Mouse (Mus musculus): ENCODE results near the gene Ttc25. TPM values are rescaled to one million over a fixed set of nuclear protein-coding genes. Genes with fewer than 3 reads are reported as not detected.
A peak's percentile ranks its signal among the peaks of the same experiment; 100 is the strongest.

Ttc25 gene
- total and polyA plus RNA-seq, 2 experiments from 2014 or later, result 1.5 to 1.8 TPM

DNA sequence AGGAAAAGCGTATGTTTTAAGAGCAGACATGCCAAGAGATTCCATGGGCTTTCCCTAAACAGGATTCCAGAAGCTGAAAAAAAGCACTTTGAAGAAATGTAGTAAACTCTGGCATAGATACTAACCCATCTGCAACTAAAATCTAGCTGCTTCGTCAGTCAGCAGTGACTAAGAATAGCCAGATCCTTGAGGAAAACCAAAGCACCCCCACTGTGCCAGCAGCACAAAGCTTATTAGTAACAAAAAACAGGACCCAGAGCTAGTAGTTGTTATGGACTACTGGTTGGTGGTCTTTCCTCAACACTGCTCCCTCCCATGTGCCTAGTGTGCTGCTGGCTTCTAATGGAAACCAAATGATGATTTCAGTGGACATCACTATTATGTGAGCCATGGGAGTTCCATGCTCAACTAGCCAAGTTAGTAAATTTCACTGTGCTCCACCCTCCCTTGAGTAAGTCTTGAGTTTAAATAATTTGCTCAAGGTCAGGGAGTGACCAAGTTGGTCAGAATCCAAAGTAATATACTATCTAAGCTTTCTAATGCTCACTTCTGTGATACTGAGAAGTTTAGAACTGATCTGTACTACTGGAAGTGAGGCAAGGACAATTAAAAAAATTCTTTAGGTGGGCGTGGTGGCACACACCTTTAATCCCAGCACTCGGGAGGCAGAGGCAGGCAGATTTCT is 59.1 kb downstream of the Ttc25 start:
- no peak for DNase-seq (ENCODE audit: low spot score)
- Histone ChIP-seq H3K4me1 (ENCODE audit: insufficient read depth, low read length) (peaks cover 11% of the 10 kb centered on the region), H3K9ac (replicated peaks; ENCODE audit: low read length) (no peak overlapping the region), H3K27me3 (ENCODE audit: insufficient read depth, low read length) (no peaks in the 10 kb centered on the region), H3K36me3 (ENCODE audit: insufficient read depth, low read length) (peaks cover 17% of the 10 kb centered on the region; the same call in 1 of the 2 replicates), H3K9me3 (ENCODE audit: low read length) (no peaks in the 10 kb centered on the region), H3K4me2 (ENCODE audit: low read depth, low read length) (no peak overlapping the region), H3K4me3 (ENCODE audit: low read length) (no peak overlapping the region), H3K27ac (peak overlapping the region; percentile 58)
- WGBS, result 73% methylated on average over 4 of the region's 4 CpGs
- no peak for TF ChIP-seq CTCF (IDR thresholded peaks at IDR 0.05; ENCODE audit: low read depth)
- ATAC-seq, result no peak

DNA sequence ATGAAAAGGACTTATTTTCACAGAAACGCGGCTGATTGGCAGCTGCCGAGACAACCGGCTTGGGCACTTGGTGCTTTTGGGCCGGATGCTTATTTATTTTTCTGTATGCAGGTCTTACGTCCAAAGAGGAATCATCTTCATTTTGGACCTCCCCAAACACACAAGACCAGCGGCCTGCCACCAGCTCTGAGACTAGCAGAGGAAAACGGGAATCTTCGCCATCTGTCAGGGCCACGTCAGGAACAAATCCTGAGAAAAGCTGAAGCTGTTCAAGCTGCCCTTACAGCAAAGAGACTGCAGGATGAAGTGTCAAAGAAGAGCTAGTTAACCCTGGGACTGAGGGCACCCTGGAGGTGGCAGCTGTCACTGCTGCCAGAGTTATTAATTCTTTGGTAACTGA is 60.0 kb downstream of the Ttc25 start:
- Histone ChIP-seq H3K36me3 (ENCODE audit: insufficient read depth, low read length) (peaks cover 8% of the 10 kb centered on the region; the same call in 1 of the 2 replicates), H3K9me3 (ENCODE audit: low read length) (no peaks in the 10 kb centered on the region), H3K4me1 (ENCODE audit: insufficient read depth, low read length) (peaks cover 11% of the 10 kb centered on the region), H3K4me3 (ENCODE audit: low read length) (no peak overlapping the region), H3K27ac (peak overlapping the region; percentile 58; the same call in 1 of the 2 replicates), H3K4me2 (ENCODE audit: low read depth, low read length) (no peak overlapping the region), H3K27me3 (ENCODE audit: insufficient read depth, low read length) (no peaks in the 10 kb centered on the region), H3K9ac (replicated peaks; ENCODE audit: low read length) (no peak overlapping the region)
- ATAC-seq (no peak), DNase-seq (ENCODE audit: low spot score) (peak; percentile 25)
- TF ChIP-seq CTCF (IDR thresholded peaks at IDR 0.05; ENCODE audit: low read depth), result 0 out of 2 replicates have a peak, but pooled peaks have one; percentile 5
- 58% methylated on average over 10 of the region's 10 CpGs for WGBS

DNA sequence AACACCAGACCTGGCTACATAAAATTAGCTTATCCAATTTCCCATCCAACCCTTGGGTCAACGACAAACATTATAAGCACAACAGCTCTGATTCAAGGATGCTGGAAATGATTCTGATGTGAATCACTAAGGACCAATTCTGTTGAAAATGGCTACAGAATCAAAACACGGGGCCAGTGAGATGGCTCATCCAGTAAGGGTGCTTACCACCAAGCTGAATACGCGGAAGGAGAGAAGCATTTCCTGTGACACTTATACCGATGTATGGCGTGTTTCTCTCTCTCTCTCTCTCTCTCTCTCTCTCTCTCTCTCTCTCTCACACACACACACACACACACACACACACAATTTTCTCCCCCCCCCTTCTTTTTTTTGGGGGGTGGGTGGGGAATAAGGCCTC is 61.7 kb downstream of the Ttc25 start:
- Histone ChIP-seq H3K4me2 (ENCODE audit: low read depth, low read length) (no peak overlapping the region), H3K9ac (replicated peaks; ENCODE audit: low read length) (no peak overlapping the region), H3K27ac (no peak overlapping the region), H3K9me3 (ENCODE audit: low read length) (no peaks in the 10 kb centered on the region), H3K4me3 (ENCODE audit: low read length) (no peak overlapping the region), H3K4me1 (ENCODE audit: insufficient read depth, low read length) (peaks cover 11% of the 10 kb centered on the region), H3K27me3 (ENCODE audit: insufficient read depth, low read length) (no peaks in the 10 kb centered on the region), H3K36me3 (ENCODE audit: insufficient read depth, low read length) (no peaks in the 10 kb centered on the region)
- DNase-seq (ENCODE audit: low spot score) (no peak), ATAC-seq (no peak)
- WGBS, result 91% methylated on average over 6 of the region's 6 CpGs
- TF ChIP-seq CTCF (IDR thresholded peaks at IDR 0.05; ENCODE audit: low read depth), result no peak

DNA sequence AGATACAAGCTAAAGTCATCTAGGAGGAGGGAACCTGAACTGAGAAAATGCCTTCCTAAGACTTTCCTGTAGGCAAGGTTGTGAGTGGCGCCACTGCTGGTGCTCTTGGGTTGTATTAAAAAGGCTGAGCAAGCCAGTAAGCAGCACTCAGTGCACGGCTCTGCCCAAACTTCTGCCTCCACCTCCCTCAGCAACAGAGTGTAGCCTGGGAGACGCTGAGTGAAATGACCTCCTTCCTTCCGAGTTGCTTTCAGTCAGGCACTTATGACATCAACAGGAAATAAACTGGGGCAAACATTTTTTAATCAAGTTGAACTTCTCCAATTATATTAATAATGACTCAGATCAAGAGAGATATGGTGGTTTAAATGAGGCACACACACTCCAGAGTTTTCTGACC is 63.4 kb downstream of the Ttc25 start:
- WGBS, result 55% methylated on average over 4 of the region's 4 CpGs
- no peak for TF ChIP-seq CTCF (IDR thresholded peaks at IDR 0.05; ENCODE audit: low read depth)
- Histone ChIP-seq H3K9me3 (ENCODE audit: low read length) (no peaks in the 10 kb centered on the region), H3K4me3 (ENCODE audit: low read length) (no peak overlapping the region), H3K27me3 (ENCODE audit: insufficient read depth, low read length) (no peaks in the 10 kb centered on the region), H3K4me1 (ENCODE audit: insufficient read depth, low read length) (peaks cover 8% of the 10 kb centered on the region), H3K36me3 (ENCODE audit: insufficient read depth, low read length) (no peaks in the 10 kb centered on the region), H3K27ac (0 out of 2 replicates have a peak overlapping the region, but pooled peaks have one; percentile 17), H3K4me2 (ENCODE audit: low read depth, low read length) (no peak overlapping the region), H3K9ac (replicated peaks; ENCODE audit: low read length) (no peak overlapping the region)
- no peak for ATAC-seq
- no peak for DNase-seq (ENCODE audit: low spot score)

DNA sequence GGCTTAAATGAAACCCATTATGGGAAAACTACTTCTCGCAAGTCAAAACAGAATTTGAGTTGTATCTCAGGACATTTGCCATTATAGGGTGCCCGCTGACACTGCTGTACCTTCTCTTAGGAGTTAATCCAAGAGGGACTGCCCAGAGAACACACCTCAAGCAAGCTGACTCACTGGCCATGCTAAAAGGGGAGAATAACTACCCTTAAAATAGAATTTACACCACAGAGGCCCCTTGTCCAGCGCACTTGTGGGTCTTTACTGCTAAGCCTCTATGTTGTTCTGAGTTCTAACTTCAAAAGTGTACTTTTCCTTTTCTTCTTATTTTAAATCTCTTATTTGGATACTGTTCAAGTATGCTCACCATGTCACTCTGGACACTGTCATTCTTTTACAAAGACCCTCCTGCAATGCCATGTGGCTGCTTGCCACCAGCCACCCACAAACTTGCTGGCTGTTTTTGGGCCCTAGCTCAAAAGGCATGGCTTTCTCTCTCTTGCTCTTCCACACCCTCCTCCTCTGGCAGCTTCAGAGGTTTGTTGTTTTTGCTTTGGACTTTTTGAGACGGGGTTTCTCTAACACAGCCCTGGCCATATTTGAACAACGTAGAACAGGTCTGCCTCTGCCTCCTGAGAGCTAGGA is 64.1 kb downstream of the Ttc25 start:
- Histone ChIP-seq H3K4me2 (ENCODE audit: low read depth, low read length) (no peak overlapping the region), H3K36me3 (ENCODE audit: insufficient read depth, low read length) (no peaks in the 10 kb centered on the region), H3K9ac (replicated peaks; ENCODE audit: low read length) (no peak overlapping the region), H3K27ac (peak overlapping the region; percentile 21), H3K4me3 (ENCODE audit: low read length) (no peak overlapping the region), H3K4me1 (ENCODE audit: insufficient read depth, low read length) (peaks cover 1% of the 10 kb centered on the region; the same call in 1 of the 2 replicates), H3K27me3 (ENCODE audit: insufficient read depth, low read length) (no peaks in the 10 kb centered on the region), H3K9me3 (ENCODE audit: low read length) (no peaks in the 10 kb centered on the region)
- ATAC-seq (0 out of 2 replicates have a peak, but pooled peaks have one; percentile 45), DNase-seq (ENCODE audit: low spot score) (peak; percentile 31)
- TF ChIP-seq CTCF (IDR thresholded peaks at IDR 0.05; ENCODE audit: low read depth), result no peak
- 63% methylated on average over 5 of the region's 5 CpGs for WGBS

DNA sequence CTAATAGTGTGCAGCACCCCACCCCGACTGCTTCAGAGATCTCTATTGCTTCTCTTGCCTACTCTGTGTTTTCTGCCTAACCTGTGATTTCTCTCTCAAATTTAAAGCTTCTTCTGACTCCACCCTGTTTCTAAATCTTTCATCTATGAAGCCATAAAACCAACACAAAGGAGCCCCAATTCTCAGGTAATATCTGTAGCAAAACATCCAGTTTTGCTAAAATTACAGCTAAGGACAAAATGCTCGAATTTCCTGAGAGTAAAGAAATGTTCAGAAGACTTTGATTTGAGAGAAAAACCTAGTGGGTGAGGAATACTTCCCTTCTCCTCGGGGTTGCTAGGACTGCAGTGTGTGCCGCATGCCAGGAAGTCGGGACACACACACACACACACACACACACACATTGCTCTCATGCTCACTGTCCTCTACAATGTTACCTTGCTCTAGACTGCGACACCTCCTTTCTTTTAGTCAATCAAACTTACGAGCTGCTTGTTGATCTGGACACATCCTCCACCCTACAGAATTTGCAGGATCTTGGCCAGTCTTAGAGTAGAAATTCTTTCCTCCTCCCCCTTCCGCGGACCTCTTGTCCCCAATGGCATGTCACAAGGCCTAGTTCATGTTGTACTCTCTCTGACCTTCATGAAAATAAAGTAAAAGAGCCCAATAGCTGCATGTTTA is 64.7 kb downstream of the Ttc25 start:
- no peaks in the 10 kb centered on the region for H3K9me3 ChIP-seq (ENCODE audit: low read length)
- no peak overlapping the region for H3K4me2 ChIP-seq (ENCODE audit: low read depth, low read length)
- no peaks in the 10 kb centered on the region for H3K27me3 ChIP-seq (ENCODE audit: insufficient read depth, low read length)
- peak overlapping the region; percentile 21 for H3K27ac ChIP-seq
- peak overlapping the region; percentile 9; the same call in 1 of the 2 replicates for H3K9ac ChIP-seq (replicated peaks; ENCODE audit: low read length)
- H3K36me3 ChIP-seq (ENCODE audit: insufficient read depth, low read length), result no peaks in the 10 kb centered on the region
- WGBS, result 66% methylated on average over 9 of the region's 9 CpGs
- no peak for TF ChIP-seq CTCF (IDR thresholded peaks at IDR 0.05; ENCODE audit: low read depth)
- no peak overlapping the region for H3K4me3 ChIP-seq (ENCODE audit: low read length)
- H3K4me1 ChIP-seq (ENCODE audit: insufficient read depth, low read length), result no peaks in the 10 kb centered on the region; the same call in 1 of the 2 replicates
- no peak for ATAC-seq
- no peak for DNase-seq (ENCODE audit: low spot score)

Data from hindbrain, postnatal 0 days (tissue).